Mouse (Mus musculus) midbrain, embryonic 14.5 days (tissue): ENCODE measurements around the gene Gm21750. TPM values are rescaled to one million over a fixed set of nuclear protein-coding genes. Genes with fewer than 3 reads are reported as not detected.

Experiments
- ATAC-seq: fragments of 200-750 bp; cut with Nextera tagmentation; 2 replicates; pipeline ENCODE4 v1.8.0; 2017; ENCODE audit warnings: moderate number of reproducible peaks, moderate library complexity; ENCODE audit not compliant: low FRiP score, low TSS enrichment
- DNase-seq: peaks from one replicate; pipeline ENCODE4 v3.0.0-alpha.2; 2015
- H3K27ac ChIP-seq: fragments of 300-500 bp; sonication (generic); replicated peaks from 2 replicates; pipeline ENCODE4 v1.5.1; 2014; ENCODE audit warnings: mild to moderate bottlenecking, low read depth, low read length, moderate library complexity
- H3K27me3 ChIP-seq: fragments of 300-500 bp; sonication (generic); 2 replicates; pipeline ENCODE4 v1.6.1; 2014; ENCODE audit warnings: low read length, control low read depth, mixed read lengths; ENCODE audit not compliant: control insufficient read depth, insufficient read depth
- H3K36me3 ChIP-seq: fragments of 300-500 bp; sonication (generic); 2 replicates; pipeline ENCODE4 v1.6.1; 2014; ENCODE audit warnings: low read length, control low read depth; ENCODE audit not compliant: control insufficient read depth, insufficient read depth
- H3K4me1 ChIP-seq: fragments of 300-500 bp; sonication (generic); 2 replicates; pipeline ENCODE4 v1.6.1; 2014; ENCODE audit warnings: mild to moderate bottlenecking, antibody characterized with exemption, low read length, control low read depth; ENCODE audit not compliant: control insufficient read depth, insufficient read depth
- H3K4me2 ChIP-seq: fragments of 300-500 bp; sonication (generic); 2 replicates; pipeline ENCODE4 v1.6.1; 2014; ENCODE audit warnings: mild to moderate bottlenecking, low read length, moderate library complexity
- H3K4me3 ChIP-seq: fragments of 300-500 bp; sonication (generic); replicated peaks from 2 replicates; pipeline ENCODE4 v1.5.1; 2014; ENCODE audit warnings: low read depth, low read length
- H3K9ac ChIP-seq: fragments of 300-500 bp; sonication (generic); replicated peaks from 2 replicates; pipeline ENCODE4 v1.6.1; 2014; ENCODE audit warnings: mild to moderate bottlenecking, low read length, moderate library complexity
- H3K9me3 ChIP-seq: fragments of 300-500 bp; sonication (generic); 2 replicates; pipeline ENCODE4 v1.6.1; 2016; ENCODE audit warnings: low read length, control low read depth, mixed read lengths; ENCODE audit not compliant: control insufficient read depth
- WGBS: fragments of 180-500 bp; shearing (Covaris S2); extraction: QIAGEN DNeasy Blood & Tissue Kit; methylation state at CpG from one replicate; pipeline ENCODE4 v1.1.7; 2014; 5-methylcytosine and 5-hydroxymethylcytosine counted together
- polyA plus RNA-seq: library from polyadenylated mRNA; unstranded; fragments of >200 nt; fragmentation: Nextera tagmentation; extraction: Ambion mirVana; gene quantifications from 2 replicates; pipeline ENCODE4 v1.2.1, GENCODE M21; 2014

Gm21750 gene
- polyA plus RNA-seq, 1 experiment from 2014 or later, result not detected

GRCm38 (mm10) chr14:73650179-73650578 lies 10.8 kb upstream of the Gm21750 start:
- Histone ChIP-seq H3K27me3 (no peaks in the 10 kb centered on the region), H3K27ac (no peak overlapping the region), H3K4me3 (no peak overlapping the region), H3K9ac (no peak overlapping the region), H3K9me3 (no peaks in the 10 kb centered on the region), H3K4me2 (no peak overlapping the region), H3K36me3 (no peaks in the 10 kb centered on the region), H3K4me1 (no peaks in the 10 kb centered on the region)
- ATAC-seq (no peak), DNase-seq (no peak)
- 93% methylated on average over 4 of the region's 4 CpGs for WGBS

DNA sequence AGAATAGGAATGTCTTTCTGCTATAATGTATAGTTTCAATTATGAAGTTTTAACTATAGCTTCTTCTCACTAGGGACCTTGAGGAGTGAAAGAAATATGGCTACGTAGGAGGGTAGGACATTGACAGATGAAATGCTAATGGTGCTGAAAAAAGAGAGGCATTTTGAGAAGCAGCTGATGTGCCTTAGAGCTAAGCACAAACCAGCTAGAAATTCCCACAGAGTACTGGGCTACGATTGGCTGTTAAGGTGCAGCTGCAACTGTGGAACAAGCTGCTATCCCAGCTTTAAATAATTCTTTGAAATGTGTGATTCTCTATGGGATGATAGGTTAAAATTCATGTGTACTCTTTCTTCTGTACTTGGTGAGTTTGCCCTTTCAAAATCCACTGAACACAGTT lies 9.1 kb downstream of the Gm21750 start:
- H3K4me3 ChIP-seq, result no peak overlapping the region
- ATAC-seq (no peak), DNase-seq (no peak)
- H3K27me3 ChIP-seq, result no peaks in the 10 kb centered on the region
- no peak overlapping the region for H3K4me2 ChIP-seq
- no peaks in the 10 kb centered on the region for H3K4me1 ChIP-seq
- WGBS, result 88% methylated on average over 2 of the region's 2 CpGs
- no peaks in the 10 kb centered on the region for H3K36me3 ChIP-seq
- no peak overlapping the region for H3K9ac ChIP-seq
- H3K27ac ChIP-seq, result no peak overlapping the region
- no peaks in the 10 kb centered on the region for H3K9me3 ChIP-seq

DNA sequence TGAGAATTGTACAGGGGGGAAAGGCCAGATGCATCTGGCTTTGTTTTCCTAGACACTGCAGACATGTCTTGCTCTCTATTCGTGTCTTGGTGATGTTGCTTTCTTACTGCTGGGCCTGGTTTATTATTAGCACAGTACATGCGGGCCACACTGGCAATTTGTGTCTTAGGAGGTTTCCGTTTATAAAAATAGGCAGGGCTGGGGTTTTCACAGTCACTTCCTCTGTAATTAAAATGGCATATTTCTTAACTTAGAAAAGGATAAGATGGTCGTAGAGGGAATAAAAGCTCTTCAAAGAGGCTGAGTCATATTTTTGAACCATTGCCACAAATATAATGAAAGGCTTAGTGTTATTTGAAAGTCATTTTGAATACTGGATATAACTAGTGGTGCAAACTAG lies 26.7 kb downstream of the Gm21750 start:
- Histone ChIP-seq H3K9ac (no peak overlapping the region), H3K9me3 (peaks cover 7% of the 10 kb centered on the region), H3K4me2 (no peak overlapping the region), H3K27ac (no peak overlapping the region), H3K4me1 (no peaks in the 10 kb centered on the region), H3K36me3 (no peaks in the 10 kb centered on the region), H3K4me3 (no peak overlapping the region), H3K27me3 (no peaks in the 10 kb centered on the region)
- ATAC-seq (no peak), DNase-seq (no peak)
- WGBS, result 81% methylated on average over 4 of the region's 4 CpGs

- no peak for ATAC-seq
- H3K4me2 ChIP-seq, result no peak overlapping the region
- no peaks in the 10 kb centered on the region for H3K27me3 ChIP-seq
- H3K36me3 ChIP-seq, result no peaks in the 10 kb centered on the region
- DNase-seq, result no peak
- 79% methylated on average over 2 of the region's 2 CpGs for WGBS
- H3K4me3 ChIP-seq, result no peak overlapping the region
- H3K27ac ChIP-seq, result no peak overlapping the region
- no peak overlapping the region for H3K9ac ChIP-seq
- peaks cover 7% of the 10 kb centered on the region for H3K9me3 ChIP-seq
- no peaks in the 10 kb centered on the region for H3K4me1 ChIP-seq
Measured at GRCm38 (mm10) chr14:73688427-73688826, 27.4 kb downstream of the Gm21750 start.

DNA sequence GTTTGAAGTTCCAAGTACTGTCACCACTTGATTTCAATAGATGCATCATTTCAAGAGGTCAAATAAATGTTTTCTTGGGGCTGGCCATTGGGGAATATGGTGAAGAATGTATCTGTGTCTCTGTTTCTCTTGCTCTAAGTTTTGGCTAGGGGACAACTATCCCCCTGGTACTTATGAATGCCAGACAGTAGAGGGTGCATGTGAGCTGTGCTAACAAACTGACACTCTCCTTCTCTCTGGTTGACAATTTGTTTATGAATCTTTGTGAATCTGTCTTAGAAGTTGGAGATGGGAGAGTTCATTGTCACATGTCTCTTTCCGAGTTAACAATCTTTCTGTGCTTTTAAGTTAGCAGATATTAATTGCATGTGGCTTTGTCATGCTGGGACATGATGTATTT lies 39.2 kb downstream of the Gm21750 start:
- no peaks in the 10 kb centered on the region for H3K9me3 ChIP-seq
- DNase-seq, result peak; percentile 70
- ATAC-seq, result no peak

GRCm38 (mm10) chr14:73709412-73710110 lies 48.5 kb downstream of the Gm21750 start:
- Histone ChIP-seq H3K27me3 (no peaks in the 10 kb centered on the region), H3K9me3 (no peaks in the 10 kb centered on the region), H3K36me3 (no peaks in the 10 kb centered on the region), H3K4me1 (no peaks in the 10 kb centered on the region), H3K9ac (no peak overlapping the region), H3K27ac (no peak overlapping the region), H3K4me3 (no peak overlapping the region), H3K4me2 (no peak overlapping the region)
- no peak for ATAC-seq
- WGBS, result 94% methylated on average over 9 of the region's 9 CpGs
- DNase-seq, result no peak

More for the DNA sequence above, 39.2 kb downstream of the Gm21750 start:
- WGBS, result 69% methylated on average over 1 of the region's 1 CpGs
- Histone ChIP-seq H3K27me3 (no peaks in the 10 kb centered on the region), H3K27ac (no peak overlapping the region), H3K4me2 (no peak overlapping the region), H3K4me3 (no peak overlapping the region), H3K4me1 (no peaks in the 10 kb centered on the region), H3K36me3 (no peaks in the 10 kb centered on the region), H3K9ac (no peak overlapping the region)

Other genes with a start within 250 kb of the Gm21750 start
- 85.1 and 85.2 TPM in 2 replicates for gene Med4, start 151.2 kb upstream of the Gm21750 start, polyA plus RNA-seq
- 118 and 127 TPM in 2 replicates for gene Sucla2, start 135.9 kb upstream of the Gm21750 start, polyA plus RNA-seq
- 8.6 and 10.8 TPM in 2 replicates for gene Nudt15, start 113.0 kb upstream of the Gm21750 start, polyA plus RNA-seq